Mouse (Mus musculus) CD4-positive naive resting alpha-beta T cell, adult 57 days (primary cell): ENCODE data around the gene Wwp2. TPM values are rescaled to one million over a fixed set of nuclear protein-coding genes. Genes with fewer than 3 reads are reported as not detected.

Experiments
- total RNA-seq: library from RNA; stranded (reverse); gene quantifications from one replicate; pipeline ENCODE4 v1.2.4, GENCODE M21; 2023

The Wwp2 gene
- total RNA-seq: 99.6 TPM

DNA sequence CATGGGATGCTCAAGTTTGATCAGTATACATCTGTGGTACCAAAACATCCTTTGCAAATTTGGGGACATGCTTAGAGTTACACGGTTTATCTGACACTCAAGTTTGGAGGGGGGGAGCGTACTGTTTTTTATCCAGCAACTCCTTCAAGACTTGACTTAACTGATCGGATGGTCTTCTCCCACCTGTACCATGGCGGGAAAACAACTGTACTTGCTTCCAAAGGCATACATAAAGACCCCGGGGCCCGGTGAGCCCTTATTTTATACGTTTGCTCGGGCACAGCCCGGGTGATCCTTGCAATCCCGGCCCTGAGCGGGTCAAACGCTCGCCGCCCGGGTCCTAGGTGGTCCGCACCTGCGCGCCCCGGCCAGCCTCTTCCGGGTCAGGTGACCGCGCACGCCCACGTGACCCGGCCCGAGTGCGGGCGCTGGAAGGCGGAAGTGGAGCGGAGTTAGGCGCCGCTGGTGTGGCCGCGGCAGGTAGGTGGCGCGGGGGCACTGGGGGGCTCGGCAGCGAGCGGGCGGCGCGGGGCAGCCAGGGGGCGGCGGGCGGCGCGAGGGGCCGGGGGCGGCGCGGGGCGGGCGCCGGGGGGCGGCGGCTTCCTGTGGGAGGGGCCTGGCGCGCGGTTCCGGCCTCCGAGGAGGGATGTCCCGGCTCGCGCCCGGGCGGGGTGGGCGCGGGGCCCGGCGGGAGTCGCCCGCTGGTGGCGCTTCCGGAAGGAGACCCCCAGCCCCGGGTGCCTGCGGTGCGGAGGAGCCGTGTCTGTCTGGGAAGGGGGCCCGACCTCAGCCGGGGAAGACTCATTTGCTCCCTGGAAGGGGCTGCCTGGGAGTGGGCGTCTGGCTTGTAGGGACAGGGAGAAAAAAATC lies at the start of gene Wwp2:
Gene Wwp2 (plus strand): TSS at position 404 of the 870 bp plus-strand sequence.

DNA sequence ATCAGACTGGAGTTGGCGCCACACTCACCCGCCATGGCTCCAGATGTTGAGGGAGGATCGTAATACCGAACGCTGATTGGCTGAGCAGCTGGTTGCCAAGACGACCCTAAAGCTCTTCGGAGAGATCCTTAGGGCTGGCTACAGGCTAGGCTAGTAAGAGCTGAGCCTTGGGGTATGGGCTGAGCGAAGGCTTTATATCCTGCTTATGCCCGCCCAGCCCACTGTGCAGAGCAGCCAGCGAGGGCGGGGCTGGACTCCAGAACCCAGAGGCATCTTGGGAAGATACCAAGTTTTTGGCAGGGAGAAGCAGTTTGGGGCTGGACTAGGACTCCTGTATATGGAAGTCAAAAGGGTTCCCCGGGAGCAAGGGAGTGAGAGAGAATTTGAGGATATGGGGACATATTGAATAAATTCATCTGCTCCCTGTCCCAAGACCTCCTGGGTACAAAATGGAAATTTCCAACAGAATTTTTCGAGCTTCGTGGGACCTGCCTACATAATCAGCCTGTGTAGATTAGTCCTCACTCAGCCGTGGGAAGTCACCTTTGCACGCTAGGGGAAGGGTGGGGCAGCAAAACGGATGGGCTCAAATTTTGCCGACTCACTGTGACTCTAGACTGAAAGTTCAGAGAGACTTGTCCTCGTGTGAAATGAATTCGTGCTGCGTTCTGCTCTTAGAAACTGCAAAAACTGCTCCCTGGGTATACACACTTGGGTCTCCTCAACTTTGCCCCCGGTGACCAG lies 33.0 kb upstream of the Wwp2 start, which contains the start of gene Nqo1:
Gene Nqo1 (minus strand): TSS at position 169 of the 744 bp plus-strand sequence.

GRCm38 (mm10) chr8:107424597-107425229 lies 11.5 kb upstream of the Wwp2 start, which contains the start of gene Nob1:
Gene Nob1 (minus strand): TSS chr8:107425051.

GRCm38 (mm10) chr8:107587995-107588780 lies 152.0 kb downstream of the Wwp2 start, which contains the start of gene Psmd7:
Gene Psmd7 (minus strand): TSS chr8:107588464.

Other genes starting within 250 kb of the Wwp2 start
- 62.3 TPM for gene Nfat5, start 142.9 kb upstream of the Wwp2 start, total RNA-seq
- gene Nqo1, start 33.2 kb upstream of the Wwp2 start, total RNA-seq: not detected
- gene Nob1, start 11.3 kb upstream of the Wwp2 start, total RNA-seq: 78.2 TPM
- 46.0 TPM for gene Psmd7, start 152.1 kb downstream of the Wwp2 start, total RNA-seq